Mouse (Mus musculus) Patski (cell line): Measurements from ENCODE around the gene Car6. TPM values are rescaled to one million over a fixed set of nuclear protein-coding genes. Genes with fewer than 3 reads are reported as not detected.

ENCODE experiments used
- ATAC-seq: fragments of 100-300 bp; one replicate; pipeline ENCODE4 v1.8.0; 2021
- CTCF ChIA-PET: fragments of 350-600 bp; sonication (Branson Sonifier 250); formaldehyde crosslinking; loops from one replicate; lab custom pipeline; 2022; ENCODE audit warnings: inconsistent platforms; lab: Charles Lee
- POLR2A ChIA-PET: fragments of 350-600 bp; sonication (Branson Sonifier 250); formaldehyde crosslinking; loops from one replicate; lab custom pipeline; 2022; ENCODE audit warnings: antibody characterized with exemption, inconsistent platforms; lab: Charles Lee
- DNase-seq: peaks from one replicate; pipeline ENCODE4 v3.0.0-alpha.2; 2011; ENCODE audit warnings: low read depth, low spot score
- H3K27me3 ChIP-seq: fragments of 371-371 bp; one replicate; pipeline ENCODE4 v1.5.1; 2021
- CTCF ChIP-seq: fragments of 100-300 bp; IDR thresholded peaks from one replicate; pipeline ENCODE4 v1.5.1; 2021
- in situ Hi-C: fragments of 300-500 bp; cut with MboI; formaldehyde crosslinking; loops from 3 replicates; pipeline ENCODE4 v1.11.1; 2018; ENCODE audit warnings: low pct_unique_long_range_greater_than_20kb, mixed read lengths
- polyA plus RNA-seq: library from polyadenylated mRNA; unstranded; gene quantifications from one replicate; pipeline ENCODE4 v1.2.3, GENCODE M21; 2021

The Car6 gene
- polyA plus RNA-seq, 1 experiment from 2014 or later = not detected

- ATAC-seq = no peak
- ChIA-PET CTCF (no interaction called here), POLR2A (no interaction called here)
- in situ Hi-C loops = no loop called here
- no peak for TF ChIP-seq CTCF
- no peaks in the 10 kb centered on the region for H3K27me3 ChIP-seq
- DNase-seq = no peak
Measured at GRCm38 (mm10) chr4:150159458-150159857, 41.7 kb downstream of the Car6 start.

GRCm38 (mm10) chr4:150157348-150157882 is 43.7 kb downstream of the Car6 start:
- no peak for TF ChIP-seq CTCF
- no peaks in the 10 kb centered on the region for H3K27me3 ChIP-seq
- no peak for DNase-seq
- CTCF ChIA-PET = no interaction called here
- POLR2A ChIA-PET = no interaction called here
- ATAC-seq = no peak
- in situ Hi-C loops = no loop called here

- ChIA-PET CTCF (no interaction called here), POLR2A (no interaction called here)
- no peak for ATAC-seq
- no peaks in the 10 kb centered on the region for H3K27me3 ChIP-seq
- no peak for TF ChIP-seq CTCF
- in situ Hi-C loops = no loop called here
- DNase-seq = no peak
Measured at GRCm38 (mm10) chr4:150155731-150156130, 45.4 kb downstream of the Car6 start.

- DNase-seq (no peak), ATAC-seq (no peak)
- no peaks in the 10 kb centered on the region for H3K27me3 ChIP-seq
- POLR2A ChIA-PET = no interaction called here
- TF ChIP-seq CTCF = no peak
- CTCF ChIA-PET = no interaction called here
- in situ Hi-C loops = no loop called here
Measured at GRCm38 (mm10) chr4:150155301-150155700, 45.8 kb downstream of the Car6 start.

- no peak for TF ChIP-seq CTCF
- CTCF ChIA-PET = interaction anchor here (1.0 kb wide), 1 partner anchor 12 kb away, joined by 3 read pairs; no protein-coding TSS in a partner anchor
Measured at GRCm38 (mm10) chr4:150152483-150152882, 48.6 kb downstream of the Car6 start.

GRCm38 (mm10) chr4:150151045-150151444 is 50.1 kb downstream of the Car6 start:
- ChIA-PET POLR2A (no interaction called here), CTCF (interaction anchor here (0.8 to 1.3 kb wide), 3 partner anchors 10 to 14 kb away, joined by 3 to 5 read pairs (median 3); no protein-coding TSS in a partner anchor)
- TF ChIP-seq CTCF = no peak
- no peak for DNase-seq
- no peaks in the 10 kb centered on the region for H3K27me3 ChIP-seq
- no peak for ATAC-seq
- in situ Hi-C loops = no loop called here

More at GRCm38 (mm10) chr4:150152483-150152882, 48.6 kb downstream of the Car6 start:
- ATAC-seq (no peak), DNase-seq (no peak)
- no peaks in the 10 kb centered on the region for H3K27me3 ChIP-seq
- in situ Hi-C loops = no loop called here
- POLR2A ChIA-PET = no interaction called here

- DNase-seq = no peak
- ATAC-seq = no peak
- ChIA-PET CTCF (no interaction called here), POLR2A (no interaction called here)
- TF ChIP-seq CTCF = no peak
- H3K27me3 ChIP-seq = no peaks in the 10 kb centered on the region
- in situ Hi-C loops = no loop called here
Measured at GRCm38 (mm10) chr4:150146286-150146685, 54.8 kb downstream of the Car6 start.

- H3K27me3 ChIP-seq = no peaks in the 10 kb centered on the region
- ChIA-PET POLR2A (interaction anchor here (0.6 kb wide), 1 partner anchor 104 kb away, joined by 3 read pairs; no protein-coding TSS in a partner anchor), CTCF (no interaction called here)
- in situ Hi-C loops = no loop called here
- ATAC-seq (no peak), DNase-seq (no peak)
- no peak for TF ChIP-seq CTCF
Measured at GRCm38 (mm10) chr4:150144242-150144641, 56.9 kb downstream of the Car6 start.

GRCm38 (mm10) chr4:150140346-150140745 is 60.8 kb downstream of the Car6 start:
- ATAC-seq = no peak
- ChIA-PET POLR2A (no interaction called here), CTCF (interaction anchor here (1.1 kb wide), 1 partner anchor 12 kb away, joined by 3 read pairs; no protein-coding TSS in a partner anchor)
- in situ Hi-C loops = no loop called here
- H3K27me3 ChIP-seq = no peaks in the 10 kb centered on the region
- DNase-seq = peak; percentile 30
- TF ChIP-seq CTCF = no peak

GRCm38 (mm10) chr4:150139090-150139489 is 62.0 kb downstream of the Car6 start:
- ChIA-PET CTCF (interaction anchor here (1.0 kb wide), 1 partner anchor 12 kb away, joined by 3 read pairs; no protein-coding TSS in a partner anchor), POLR2A (interaction anchor here (0.8 kb wide), 1 partner anchor 8 kb away, joined by 4 read pairs; no protein-coding TSS in a partner anchor)
- no peaks in the 10 kb centered on the region for H3K27me3 ChIP-seq
- no peak for TF ChIP-seq CTCF
- in situ Hi-C loops = loop anchor here (10.0 kb wide), 1 partner anchor 86 kb away; no protein-coding TSS in a partner anchor
- ATAC-seq (no peak), DNase-seq (no peak)

- H3K27me3 ChIP-seq = no peaks in the 10 kb centered on the region
- CTCF ChIA-PET = no interaction called here
- POLR2A ChIA-PET = no interaction called here
- in situ Hi-C loops = loop anchor here (10.0 kb wide), 1 partner anchor 87 kb away; no protein-coding TSS in a partner anchor
- no peak for DNase-seq
- no peak for TF ChIP-seq CTCF
- no peak for ATAC-seq
Measured at GRCm38 (mm10) chr4:150138084-150138543, 63.0 kb downstream of the Car6 start.
